Mouse (Mus musculus): Measurements from ENCODE around the gene Rnf10. TPM values are rescaled to one million over a fixed set of nuclear protein-coding genes. Genes with fewer than 3 reads are reported as not detected.

Rnf10 gene
- polyA plus RNA-seq, 1 experiment from 2014 or later = 58.0 TPM

DNA sequence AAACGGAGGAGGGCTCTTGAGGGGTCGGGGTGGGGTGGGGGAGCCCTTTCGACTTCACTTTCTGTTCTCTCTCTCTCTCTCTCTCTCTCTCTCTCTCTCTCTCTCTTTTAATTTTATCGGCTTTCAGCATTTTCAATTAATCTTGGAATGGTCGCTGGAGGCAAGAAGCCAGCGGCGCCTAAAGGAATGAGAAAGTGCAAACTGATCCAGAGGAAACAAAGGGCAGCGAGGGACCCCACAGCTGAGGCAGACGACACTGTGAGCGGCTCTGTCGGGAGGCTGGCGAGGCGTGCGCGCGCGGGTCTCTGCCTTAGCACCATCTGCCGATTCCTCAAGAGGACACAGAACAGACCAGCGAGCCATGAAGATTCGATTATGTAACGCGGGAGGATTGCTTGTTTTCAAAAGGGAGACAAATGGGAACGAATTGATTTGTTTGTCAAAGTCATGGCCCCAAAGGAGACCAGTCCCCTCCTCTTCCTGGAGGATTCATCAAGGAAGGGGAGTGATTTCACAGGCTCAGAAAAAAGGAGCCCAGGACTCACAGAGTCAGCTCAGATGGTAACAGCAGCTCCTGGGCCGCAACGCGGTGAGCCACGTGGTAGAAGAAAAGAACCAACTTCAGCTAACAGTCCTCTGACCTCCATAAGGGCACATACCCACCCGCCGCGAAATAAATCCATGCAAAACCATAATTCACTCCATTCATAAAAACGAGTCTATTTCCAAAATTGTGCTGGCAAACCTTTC lies 68.0 kb downstream of the Rnf10 start:
- Histone ChIP-seq H3K4me3 (ENCODE audit: low read depth, low read length) (peak overlapping the region; percentile 36), H3K36me3 (ENCODE audit: control insufficient read depth, insufficient read depth, low read length) (no peaks in the 10 kb centered on the region), H3K9ac (ENCODE audit: low read depth, low read length) (peak overlapping the region; percentile 56), H3K27ac (ENCODE audit: low read depth, low read length) (no peak overlapping the region), H3K9me3 (replicated peaks; ENCODE audit: control insufficient read depth, low read length) (no peaks in the 10 kb centered on the region), H3K4me2 (peak overlapping the region; percentile 66), H3K4me1 (ENCODE audit: control insufficient read depth, insufficient read depth, low read length) (peaks cover 10% of the 10 kb centered on the region), H3K27me3 (ENCODE audit: control insufficient read depth, insufficient read depth, low read length) (peaks cover 12% of the 10 kb centered on the region)
- no peak for ATAC-seq (replicated peaks; ENCODE audit: insufficient number of reproducible peaks, low FRiP score, low TSS enrichment)
- WGBS (ENCODE audit: insufficient replicate concordance) = 5% methylated on average over 31 of the region's 31 CpGs

DNA sequence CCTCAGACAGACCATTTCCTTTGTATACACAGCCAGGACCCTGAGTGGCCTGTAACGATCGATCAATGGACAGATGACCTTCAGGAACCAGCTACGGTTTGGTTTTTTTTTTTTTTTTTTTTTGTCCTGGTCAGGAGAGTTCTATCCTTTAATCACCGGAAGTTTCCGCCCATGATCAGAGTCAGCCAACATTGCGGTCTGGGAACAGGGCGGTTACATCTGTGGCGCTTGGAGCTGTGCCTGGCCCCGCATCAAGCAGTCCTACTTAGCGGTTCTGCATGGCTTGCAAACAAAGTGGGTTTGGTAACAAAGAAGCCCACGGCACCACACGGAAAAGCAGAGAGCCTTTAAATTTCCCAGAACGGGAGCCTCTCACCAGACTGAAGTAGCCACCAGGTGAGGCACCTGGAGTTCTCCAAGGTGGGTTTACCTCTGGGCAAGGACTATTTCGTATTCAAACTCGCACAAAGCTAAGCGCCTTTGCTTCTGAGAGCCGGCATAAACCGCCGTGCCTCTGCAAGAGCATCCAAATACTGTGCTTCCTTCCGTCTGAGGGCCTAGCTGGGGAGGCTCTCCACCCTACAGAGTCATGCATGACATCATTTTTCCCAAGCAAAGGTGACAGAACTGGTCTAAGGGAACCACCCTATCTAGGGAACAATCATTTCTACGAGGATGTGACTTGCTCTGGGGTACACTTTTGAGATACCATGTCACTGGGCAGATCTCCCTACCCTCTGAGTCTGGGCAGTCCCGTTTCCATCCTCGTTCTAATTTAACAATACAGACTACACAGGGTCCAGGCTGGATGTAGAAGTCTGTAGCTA lies 68.8 kb downstream of the Rnf10 start:
- peaks cover 10% of the 10 kb centered on the region for H3K4me1 ChIP-seq (ENCODE audit: control insufficient read depth, insufficient read depth, low read length)
- peak overlapping the region; percentile 36 for H3K4me3 ChIP-seq (ENCODE audit: low read depth, low read length)
- peak overlapping the region; percentile 56; the same call in 1 of the 2 replicates for H3K9ac ChIP-seq (ENCODE audit: low read depth, low read length)
- H3K4me2 ChIP-seq = peak overlapping the region; percentile 66
- H3K27ac ChIP-seq (ENCODE audit: low read depth, low read length) = no peak overlapping the region
- 19% methylated on average over 23 of the region's 23 CpGs for WGBS (ENCODE audit: insufficient replicate concordance)
- H3K27me3 ChIP-seq (ENCODE audit: control insufficient read depth, insufficient read depth, low read length) = peaks cover 12% of the 10 kb centered on the region
- no peaks in the 10 kb centered on the region for H3K36me3 ChIP-seq (ENCODE audit: control insufficient read depth, insufficient read depth, low read length)
- ATAC-seq (replicated peaks; ENCODE audit: insufficient number of reproducible peaks, low FRiP score, low TSS enrichment) = no peak
- no peaks in the 10 kb centered on the region for H3K9me3 ChIP-seq (replicated peaks; ENCODE audit: control insufficient read depth, low read length)

DNA sequence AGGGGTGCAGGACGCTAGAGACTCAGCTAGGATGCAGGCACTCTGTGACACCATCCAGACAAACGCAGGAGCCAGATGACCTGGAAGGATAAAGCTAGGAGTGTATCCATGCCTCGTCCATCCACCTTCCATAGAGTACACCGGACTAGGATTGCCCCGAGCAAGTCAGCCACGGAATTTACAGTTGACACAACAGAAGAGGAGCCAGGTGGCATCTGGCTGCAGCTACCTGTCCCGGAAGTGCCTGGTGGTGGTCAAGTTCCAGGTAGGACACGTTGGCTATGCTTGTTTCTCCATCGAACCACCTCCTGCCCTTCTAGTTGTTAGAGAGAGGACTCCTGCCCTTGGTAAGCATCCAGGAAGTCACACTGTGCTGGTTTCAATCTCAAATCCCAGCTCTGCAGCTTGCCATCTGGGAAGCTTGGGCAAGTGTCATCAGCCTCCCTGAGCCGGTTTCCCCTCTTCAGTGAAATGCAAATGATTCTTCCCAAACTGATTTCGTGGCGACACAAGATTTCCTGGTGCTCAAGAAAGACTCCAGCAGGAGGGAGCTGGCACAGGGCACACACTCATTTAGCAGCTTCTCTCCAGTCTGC lies 78.0 kb downstream of the Rnf10 start:
- Histone ChIP-seq H3K9ac (ENCODE audit: low read depth, low read length) (no peak overlapping the region), H3K4me2 (peak overlapping the region; percentile 85), H3K4me1 (ENCODE audit: control insufficient read depth, insufficient read depth, low read length) (peaks cover 15% of the 10 kb centered on the region), H3K4me3 (ENCODE audit: low read depth, low read length) (peak overlapping the region; percentile 59), H3K36me3 (ENCODE audit: control insufficient read depth, insufficient read depth, low read length) (no peaks in the 10 kb centered on the region), H3K9me3 (replicated peaks; ENCODE audit: control insufficient read depth, low read length) (no peaks in the 10 kb centered on the region), H3K27me3 (ENCODE audit: control insufficient read depth, insufficient read depth, low read length) (peaks cover 58% of the 10 kb centered on the region), H3K27ac (ENCODE audit: low read depth, low read length) (no peak overlapping the region)
- 4% methylated on average over 12 of the region's 12 CpGs for WGBS (ENCODE audit: insufficient replicate concordance)
- ATAC-seq (replicated peaks; ENCODE audit: insufficient number of reproducible peaks, low FRiP score, low TSS enrichment) = no peak

GRCm38 (mm10) chr5:115193669-115194625 lies 78.8 kb downstream of the Rnf10 start, which contains the start of gene Cabp1:
Gene Cabp1 (minus strand): TSS chr5:115194381.
- no peak; the same call in 1 of the 2 replicates for ATAC-seq (replicated peaks; ENCODE audit: insufficient number of reproducible peaks, low FRiP score, low TSS enrichment)
- no peak within 1 kb of the TSS for H3K27ac ChIP-seq (ENCODE audit: low read depth, low read length)
- H3K4me3 ChIP-seq (ENCODE audit: low read depth, low read length) = peak within 1 kb of the TSS; percentile 59
- WGBS (ENCODE audit: insufficient replicate concordance) = under 1% methylated on average over 97 of the region's 116 CpGs
- H3K9ac ChIP-seq (ENCODE audit: low read depth, low read length) = 0 out of 2 replicates have a peak within 1 kb of the TSS, but pooled peaks have one; percentile 0
- peaks cover 62% of the 10 kb centered on the region for H3K27me3 ChIP-seq (ENCODE audit: control insufficient read depth, insufficient read depth, low read length)
- H3K4me2 ChIP-seq = peak within 1 kb of the TSS; percentile 85
- H3K9me3 ChIP-seq (replicated peaks; ENCODE audit: control insufficient read depth, low read length) = no peaks in the 10 kb centered on the region
- peaks cover 15% of the 10 kb centered on the region for H3K4me1 ChIP-seq (ENCODE audit: control insufficient read depth, insufficient read depth, low read length)
- H3K36me3 ChIP-seq (ENCODE audit: control insufficient read depth, insufficient read depth, low read length) = no peaks in the 10 kb centered on the region

- Histone ChIP-seq H3K4me2 (peak overlapping the region; percentile 85), H3K27ac (ENCODE audit: low read depth, low read length) (no peak overlapping the region), H3K36me3 (ENCODE audit: control insufficient read depth, insufficient read depth, low read length) (no peaks in the 10 kb centered on the region), H3K4me1 (ENCODE audit: control insufficient read depth, insufficient read depth, low read length) (peaks cover 15% of the 10 kb centered on the region), H3K4me3 (ENCODE audit: low read depth, low read length) (peak overlapping the region; percentile 59), H3K9me3 (replicated peaks; ENCODE audit: control insufficient read depth, low read length) (no peaks in the 10 kb centered on the region), H3K9ac (ENCODE audit: low read depth, low read length) (no peak overlapping the region), H3K27me3 (ENCODE audit: control insufficient read depth, insufficient read depth, low read length) (peaks cover 62% of the 10 kb centered on the region)
- WGBS (ENCODE audit: insufficient replicate concordance) = under 1% methylated on average over 29 of the region's 34 CpGs
- no peak for ATAC-seq (replicated peaks; ENCODE audit: insufficient number of reproducible peaks, low FRiP score, low TSS enrichment)
Observed at GRCm38 (mm10) chr5:115193226-115193625, 79.5 kb downstream of the Rnf10 start.

- H3K27me3 ChIP-seq (ENCODE audit: control insufficient read depth, insufficient read depth, low read length) = peaks cover 62% of the 10 kb centered on the region
- H3K9ac ChIP-seq (ENCODE audit: low read depth, low read length) = no peak overlapping the region
Observed at GRCm38 (mm10) chr5:115192828-115193195, 79.9 kb downstream of the Rnf10 start.

GRCm38 (mm10) chr5:115191880-115192827 lies 80.5 kb downstream of the Rnf10 start:
- Histone ChIP-seq H3K4me3 (ENCODE audit: low read depth, low read length) (no peak overlapping the region), H3K4me1 (ENCODE audit: control insufficient read depth, insufficient read depth, low read length) (peaks cover 19% of the 10 kb centered on the region), H3K4me2 (peak overlapping the region; percentile 31), H3K27ac (ENCODE audit: low read depth, low read length) (no peak overlapping the region), H3K9me3 (replicated peaks; ENCODE audit: control insufficient read depth, low read length) (no peaks in the 10 kb centered on the region), H3K36me3 (ENCODE audit: control insufficient read depth, insufficient read depth, low read length) (no peaks in the 10 kb centered on the region), H3K27me3 (ENCODE audit: control insufficient read depth, insufficient read depth, low read length) (peaks cover 62% of the 10 kb centered on the region), H3K9ac (ENCODE audit: low read depth, low read length) (no peak overlapping the region)
- 11% methylated on average over 29 of the region's 29 CpGs for WGBS (ENCODE audit: insufficient replicate concordance)
- no peak for ATAC-seq (replicated peaks; ENCODE audit: insufficient number of reproducible peaks, low FRiP score, low TSS enrichment)

More at GRCm38 (mm10) chr5:115192828-115193195, 79.9 kb downstream of the Rnf10 start:
- Histone ChIP-seq H3K4me1 (ENCODE audit: control insufficient read depth, insufficient read depth, low read length) (peaks cover 15% of the 10 kb centered on the region), H3K27ac (ENCODE audit: low read depth, low read length) (no peak overlapping the region), H3K4me3 (ENCODE audit: low read depth, low read length) (peak overlapping the region; percentile 59; the same call in 1 of the 2 replicates), H3K9me3 (replicated peaks; ENCODE audit: control insufficient read depth, low read length) (no peaks in the 10 kb centered on the region), H3K4me2 (peak overlapping the region; percentile 85), H3K36me3 (ENCODE audit: control insufficient read depth, insufficient read depth, low read length) (no peaks in the 10 kb centered on the region)
- no peak for ATAC-seq (replicated peaks; ENCODE audit: insufficient number of reproducible peaks, low FRiP score, low TSS enrichment)
- WGBS (ENCODE audit: insufficient replicate concordance) = 21% methylated on average over 7 of the region's 7 CpGs
